ENCODE assay signal across 13 mouse cellular contexts in genomic region chr4:117852152-117852868, GRCm38 (mm10).
"Had no signal": no experiment of that assay in that cellular context is flagged by ENCODE, and none has a peak within 500 bp of the region (broad histone marks: within the 10 kb centered on the region; RNA-seq: fewer than 3 reads in every experiment).

No protein-coding gene starts in this region.

- DNase-seq: kidney, adult 18-20 months; kidney, postnatal 25 days; left cerebral cortex, postnatal 4 days; liver, embryonic 13.5 days; lung, postnatal 14 days; right cerebral cortex, postnatal 25 days; thymus, postnatal 36 days had no signal

- H3K4me3 ChIP-seq: hindbrain, embryonic 15.5 days; limb, embryonic 13.5 days; liver, embryonic 13.5 days; megakaryocyte, embryonic 14.5 days; midbrain, embryonic 15.5 days; neural tube, embryonic 13.5 days had no signal

- H3K36me3 ChIP-seq: midbrain, embryonic 15.5 days; neural tube, embryonic 13.5 days had no signal

- H3K27ac ChIP-seq: hindbrain, embryonic 15.5 days; limb, embryonic 13.5 days; midbrain, embryonic 15.5 days; neural tube, embryonic 13.5 days had no signal

- H3K9ac ChIP-seq: hindbrain, embryonic 15.5 days; limb, embryonic 13.5 days; midbrain, embryonic 15.5 days; neural tube, embryonic 13.5 days had no signal

- H3K4me2 ChIP-seq: hindbrain, embryonic 15.5 days; limb, embryonic 13.5 days; liver, embryonic 13.5 days; midbrain, embryonic 11.5 days; midbrain, embryonic 15.5 days; neural tube, embryonic 13.5 days had no signal

- H3K9me3 ChIP-seq: hindbrain, embryonic 15.5 days; limb, embryonic 13.5 days; liver, embryonic 13.5 days; megakaryocyte, embryonic 14.5 days; midbrain, embryonic 15.5 days; neural tube, embryonic 13.5 days had no signal

- ATAC-seq: midbrain, embryonic 15.5 days had no signal

- H3K27me3 ChIP-seq: hindbrain, embryonic 15.5 days; limb, embryonic 13.5 days; liver, embryonic 13.5 days; midbrain, embryonic 15.5 days; neural tube, embryonic 13.5 days had no signal
